Mouse (Mus musculus) embryo, embryonic 10 days (tissue): ENCODE results near the gene B230118H07Rik.

ENCODE experiments used
- DNase-seq: peaks from one replicate; pipeline ENCODE4 v3.0.0-alpha.2; 2015; ENCODE audit warnings: low spot score

Gene B230118H07Rik

GRCm38 (mm10) chr2:101649114-101649671, at the start of gene B230118H07Rik, which contains the start of gene Rag1:
Gene B230118H07Rik, minus strand, starts transcription at chr2:101649532.
Gene Rag1, minus strand, starts transcription at chr2:101649501.
- no peak for DNase-seq

- DNase-seq, result no peak
Measured at GRCm38 (mm10) chr2:101695584-101695983, 46.3 kb upstream of the B230118H07Rik start.

DNA sequence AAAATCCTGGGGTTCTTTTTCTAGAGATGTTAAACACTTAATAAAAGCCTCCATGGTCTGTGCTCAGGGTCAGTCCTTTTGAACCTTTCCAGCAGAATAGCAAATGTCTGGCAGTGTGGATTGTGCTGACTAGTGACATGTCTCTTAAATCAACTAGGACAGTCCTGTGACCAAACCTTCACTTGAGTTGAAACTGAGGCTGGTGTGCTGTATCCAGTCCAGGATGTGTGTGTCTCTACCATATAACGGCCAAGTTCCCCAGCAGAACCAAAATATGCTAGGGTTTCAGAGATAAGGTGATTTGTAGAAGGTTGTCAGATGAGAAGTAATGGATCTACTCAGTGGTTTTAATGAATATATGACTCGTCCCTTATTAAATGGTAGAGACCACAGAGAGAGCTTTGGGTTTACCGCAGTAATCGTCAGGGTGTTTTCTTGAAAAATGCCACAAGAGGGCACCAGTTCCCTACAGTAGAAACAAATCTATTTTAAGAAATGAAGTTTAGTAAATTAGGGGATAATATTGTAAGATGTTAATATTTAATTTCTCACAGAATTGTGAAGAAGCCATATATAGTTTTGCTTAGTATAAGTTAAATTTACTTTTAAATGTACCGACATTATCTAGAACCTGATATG, 44.4 kb upstream of the B230118H07Rik start:
- peak; percentile 39 for DNase-seq

DNA sequence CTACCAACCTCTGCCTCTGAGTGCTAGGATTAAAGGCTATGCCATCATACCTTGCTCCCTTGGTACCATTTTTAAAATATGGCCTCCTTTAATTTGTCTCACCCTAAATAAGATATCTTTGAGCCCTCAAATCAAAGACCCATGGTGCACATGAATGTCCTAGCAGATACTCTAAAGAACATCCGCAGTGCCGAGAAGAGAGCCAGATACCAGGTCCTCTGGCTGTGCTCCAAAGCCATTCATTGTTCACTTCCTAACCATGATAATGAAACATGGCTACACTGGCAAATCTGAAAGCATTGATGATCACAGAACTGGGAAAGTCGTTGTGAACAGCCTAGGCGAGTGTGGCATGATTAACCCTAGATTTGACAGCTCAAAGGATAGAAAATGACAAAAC, 43.7 kb upstream of the B230118H07Rik start:
- DNase-seq, result no peak

DNA sequence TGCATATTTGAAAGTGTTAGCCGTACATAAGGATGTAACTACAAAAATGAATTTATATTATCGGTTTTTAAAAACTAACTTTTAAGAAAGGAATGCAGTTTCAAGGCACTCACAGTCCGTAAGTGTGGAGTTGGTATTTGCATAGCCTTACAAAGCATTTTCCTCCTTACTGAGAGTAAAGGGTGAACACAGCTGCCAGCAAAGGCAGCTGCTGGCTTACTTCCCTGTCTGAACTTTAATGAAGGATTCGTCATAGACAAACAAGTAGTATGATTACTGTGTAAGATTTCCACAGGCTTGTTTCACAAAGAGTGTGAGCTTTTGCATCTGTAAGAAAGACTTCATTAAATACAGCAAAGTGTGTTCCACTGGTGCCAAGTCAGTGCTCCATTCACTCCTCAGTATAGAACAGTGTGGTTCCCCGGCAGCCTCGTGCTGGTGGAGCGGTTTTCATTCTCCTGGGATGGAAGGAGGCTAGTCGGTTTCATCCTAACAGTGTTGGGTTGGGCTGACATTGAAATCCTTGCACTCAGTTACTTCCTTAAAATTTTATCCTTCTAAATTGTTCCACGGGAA, 41.0 kb upstream of the B230118H07Rik start:
- no peak for DNase-seq

DNA sequence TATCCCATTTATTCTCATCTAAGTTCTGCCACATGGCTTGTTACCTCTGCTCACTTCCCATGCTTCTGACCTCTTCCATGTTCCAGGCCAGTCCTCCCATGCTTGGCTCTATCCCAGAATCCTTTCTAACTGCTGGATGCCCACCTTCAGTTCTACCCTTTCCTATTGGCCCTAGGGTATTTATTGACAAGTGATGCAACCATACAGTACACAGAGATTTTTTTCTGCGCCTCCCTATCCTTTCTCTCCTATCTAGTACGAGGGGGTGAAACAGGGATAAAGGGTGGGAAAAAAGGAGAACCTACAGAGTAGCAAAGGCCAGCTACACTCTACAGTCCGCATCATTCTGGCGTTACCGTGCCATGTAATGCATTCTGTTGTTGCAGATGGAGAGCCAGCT, 38.7 kb upstream of the B230118H07Rik start:
- no peak for DNase-seq

- no peak for DNase-seq
Measured at GRCm38 (mm10) chr2:101684421-101684820, 35.1 kb upstream of the B230118H07Rik start.

GRCm38 (mm10) chr2:101679164-101679784, 29.9 kb upstream of the B230118H07Rik start:
- DNase-seq, result peak; percentile 35

GRCm38 (mm10) chr2:101678236-101679021, 29.1 kb upstream of the B230118H07Rik start, which contains the start of gene Traf6:
Gene Traf6, plus strand, starts transcription at chr2:101678429.
- peak; percentile 87 for DNase-seq

DNA sequence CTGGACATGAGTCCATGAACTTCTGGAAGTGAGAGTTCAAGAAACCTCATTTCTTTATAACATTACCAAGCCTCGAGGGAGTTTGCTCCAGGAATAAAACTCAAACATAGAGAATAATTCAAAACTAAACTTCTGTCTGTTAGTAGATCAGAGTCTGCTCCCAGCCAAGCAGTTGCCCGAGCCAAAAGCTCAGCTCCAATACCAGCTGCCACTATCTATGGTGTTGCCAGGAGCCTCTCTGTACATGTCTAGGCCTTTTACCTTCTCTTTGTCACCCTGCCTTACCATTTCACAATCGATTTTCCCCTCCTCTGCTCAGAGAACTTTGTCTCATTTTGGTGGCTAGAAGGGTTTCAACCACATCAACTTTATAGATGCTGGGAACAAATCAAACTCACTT, 24.2 kb upstream of the B230118H07Rik start:
- DNase-seq, result no peak

GRCm38 (mm10) chr2:101668751-101669150, 19.4 kb upstream of the B230118H07Rik start:
- no peak for DNase-seq

DNA sequence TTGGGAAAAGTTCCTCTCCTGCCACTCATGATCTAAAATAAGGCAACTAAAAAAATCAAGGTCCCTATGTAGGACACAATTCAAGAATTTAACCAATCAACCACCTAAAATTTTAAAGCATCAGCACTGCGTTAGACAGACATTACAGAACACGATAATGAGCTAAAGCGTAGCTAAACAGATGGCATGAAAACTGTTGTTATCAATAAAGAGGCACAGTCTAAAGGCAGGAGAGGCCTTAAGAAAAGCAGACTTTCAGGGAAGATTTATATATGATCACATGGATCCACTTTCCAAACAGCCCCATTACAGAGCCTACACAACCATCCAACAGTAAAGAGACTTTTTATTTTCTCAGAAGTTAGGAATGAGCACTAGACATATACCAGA, 16.4 kb upstream of the B230118H07Rik start:
- no peak for DNase-seq

DNA sequence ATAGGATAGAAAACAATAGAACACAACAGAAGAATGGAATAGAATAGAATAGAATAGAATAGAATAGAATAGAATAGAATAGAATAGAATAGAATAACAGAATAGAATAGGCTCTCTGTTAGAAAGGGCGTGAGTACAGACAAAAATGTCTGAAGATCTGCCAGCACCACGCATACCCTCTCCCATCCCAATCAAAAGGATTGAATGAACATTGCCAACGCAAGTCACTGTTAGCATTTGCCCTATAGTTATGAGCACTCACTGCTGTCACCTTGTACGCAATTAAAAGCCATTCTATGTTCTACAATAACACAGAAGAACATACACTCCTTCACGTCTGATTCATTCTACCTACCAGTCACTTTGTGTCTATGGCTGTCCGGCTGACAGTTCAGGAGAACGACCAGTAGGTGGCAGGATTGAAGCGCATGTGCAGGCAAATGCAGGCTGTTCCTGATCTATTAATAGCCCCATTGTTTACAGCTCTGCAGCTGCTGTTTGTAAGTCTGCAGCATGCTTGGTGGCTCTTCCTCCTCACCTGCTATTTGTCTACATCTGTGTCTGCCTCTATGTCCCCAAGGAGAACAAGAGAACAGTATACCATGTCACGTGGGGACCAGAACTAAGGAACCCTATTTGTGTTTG, 15.8 kb upstream of the B230118H07Rik start:
- DNase-seq, result peak; percentile 92

- DNase-seq, result no peak
Measured at GRCm38 (mm10) chr2:101660536-101660935, 11.2 kb upstream of the B230118H07Rik start.

GRCm38 (mm10) chr2:101652921-101653597, 3.7 kb upstream of the B230118H07Rik start:
- DNase-seq, result peak; percentile 85

DNA sequence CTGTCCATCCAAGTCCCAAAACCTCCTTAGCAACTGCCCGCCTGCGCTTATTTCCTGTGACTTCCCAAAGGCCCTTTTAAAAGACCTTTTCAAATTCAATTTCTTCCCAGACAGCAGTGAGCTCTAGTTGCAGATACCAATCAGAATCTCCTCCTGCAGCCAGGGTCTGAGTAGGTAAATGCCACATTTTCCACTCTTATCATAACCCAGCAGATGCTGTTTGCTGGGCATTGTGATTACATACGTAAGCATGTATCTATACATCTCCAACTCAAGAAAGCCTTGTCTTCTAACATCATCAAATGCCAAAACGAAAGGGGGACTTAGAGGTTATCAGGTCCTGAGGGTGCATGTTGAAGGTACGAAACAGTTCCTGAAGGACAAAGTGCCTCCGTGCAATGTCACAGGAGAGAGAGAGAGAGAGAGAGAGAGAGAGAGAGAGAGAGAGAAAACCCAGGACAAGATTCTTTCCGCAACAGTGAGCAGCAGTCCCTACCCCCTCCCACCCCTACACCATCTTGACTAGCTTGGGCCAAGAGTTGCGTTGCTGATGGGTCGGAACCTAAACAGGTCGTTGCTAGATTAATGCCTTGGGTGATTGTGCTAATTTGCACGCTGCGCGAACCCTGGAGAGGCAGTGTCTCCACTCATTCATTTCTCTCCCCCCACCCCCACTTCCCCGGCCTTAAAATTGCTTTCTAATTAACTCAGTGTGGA, 3.0 kb upstream of the B230118H07Rik start:
- DNase-seq, result no peak

- DNase-seq, result no peak
Measured at GRCm38 (mm10) chr2:101650446-101650845, 1.1 kb upstream of the B230118H07Rik start.

- DNase-seq, result no peak
Measured at GRCm38 (mm10) chr2:101648361-101648760, 971 bp downstream of the B230118H07Rik start.

- DNase-seq, result no peak
Measured at GRCm38 (mm10) chr2:101645841-101646240, 3.5 kb downstream of the B230118H07Rik start.

DNA sequence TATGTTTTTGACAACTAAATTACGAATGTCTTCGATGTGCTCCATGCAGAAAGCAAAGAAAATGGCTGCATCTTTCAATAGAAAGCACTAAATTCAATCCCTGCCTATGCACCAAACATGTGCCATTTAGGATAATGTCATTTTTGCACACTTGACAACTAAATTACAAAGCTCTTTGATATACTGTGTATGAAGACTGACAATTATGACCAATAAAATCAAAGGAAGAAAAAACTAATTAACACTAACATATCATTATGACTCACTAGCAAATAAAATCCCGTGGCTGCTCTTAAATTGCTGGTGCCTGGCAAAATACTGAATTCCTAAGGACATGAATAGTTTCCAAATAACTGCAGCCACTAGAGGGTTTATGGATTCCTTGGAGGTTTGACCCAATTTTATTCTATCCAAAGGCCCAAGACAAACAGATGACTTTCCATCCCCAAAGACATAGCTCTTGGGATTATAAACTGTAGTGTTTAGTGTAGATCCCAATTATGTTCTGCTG, 9.4 kb downstream of the B230118H07Rik start:
- no peak for DNase-seq
